In the genomic region with DNA sequence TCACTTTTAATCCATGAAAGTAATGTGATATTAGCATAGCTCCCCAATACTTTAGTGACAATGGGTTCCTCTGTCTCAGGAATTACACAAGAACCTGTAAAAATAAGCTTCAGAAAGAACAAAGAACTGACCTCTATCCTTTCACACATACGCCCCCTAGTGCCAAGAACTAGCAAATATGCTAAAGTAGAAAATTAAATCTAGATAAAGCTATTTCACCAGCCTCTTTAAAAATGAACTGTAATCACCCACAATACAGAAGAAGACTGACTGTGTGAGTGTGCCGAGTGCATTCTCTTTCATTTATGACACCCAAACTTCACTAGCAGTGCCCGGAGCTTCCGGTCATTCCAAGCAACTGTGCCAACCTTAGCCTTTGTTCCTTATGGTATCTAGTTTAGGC, we compare ENCODE assay signal across 8 mouse cellular contexts. TPM values are rescaled to one million over a fixed set of nuclear protein-coding genes. Genes with fewer than 3 reads are reported as not detected.
DNase-seq lines count a peak whose midpoint lies in the region; ATAC-seq lines count a peak whose summit lies in the region.

No protein-coding gene starts in this region.

- 61% methylated on average over 4 of the region's 4 CpGs for WGBS in kidney, embryonic 14.5 days
- 58% methylated on average over 4 of the region's 4 CpGs for WGBS in neural tube, embryonic 15.5 days

- no peaks in the 10 kb centered on the region for H3K9me3 ChIP-seq in kidney, embryonic 14.5 days (ENCODE audit: control insufficient read depth, low read length)
- H3K9me3 ChIP-seq in neural tube, embryonic 15.5 days (replicated peaks): no peaks in the 10 kb centered on the region

- H3K27me3 ChIP-seq in kidney, embryonic 14.5 days (ENCODE audit: control insufficient read depth, insufficient read depth, low read length): no peaks in the 10 kb centered on the region
- H3K27me3 ChIP-seq in neural tube, embryonic 15.5 days (replicated peaks): no peaks in the 10 kb centered on the region

- no peak overlapping the region for H3K4me3 ChIP-seq in kidney, embryonic 14.5 days (ENCODE audit: low read length)
- H3K4me3 ChIP-seq in neural tube, embryonic 15.5 days (replicated peaks): no peak overlapping the region

- H3K4me1 ChIP-seq in kidney, embryonic 14.5 days (ENCODE audit: control insufficient read depth, insufficient read depth, low read length): no peaks in the 10 kb centered on the region
- H3K4me1 ChIP-seq in neural tube, embryonic 15.5 days: 0 out of 2 replicates have a peak, but pooled peaks cover 3% of the 10 kb centered on the region

- H3K4me2 ChIP-seq in kidney, embryonic 14.5 days (replicated peaks; ENCODE audit: low read depth, low read length): no peak overlapping the region
- no peak overlapping the region for H3K4me2 ChIP-seq in neural tube, embryonic 15.5 days

- no peaks in the 10 kb centered on the region for H3K36me3 ChIP-seq in kidney, embryonic 14.5 days (ENCODE audit: control insufficient read depth, insufficient read depth, low read length)
- no peaks in the 10 kb centered on the region for H3K36me3 ChIP-seq in neural tube, embryonic 15.5 days

- intact Hi-C loops in left cerebral cortex, postnatal 4 days (cut with DNase I): no loop called here

- ATAC-seq in kidney, embryonic 14.5 days (ENCODE audit: low FRiP score, low TSS enrichment): no peak; the same call in 1 of the 2 replicates
- ATAC-seq in erythroid progenitor cell, adult 5-6 weeks (replicated peaks; ENCODE audit: low FRiP score, poor library complexity, severe bottlenecking): peak; percentile 81
- ATAC-seq in neural tube, embryonic 15.5 days (ENCODE audit: low FRiP score): peak; percentile 61; the same call in 1 of the 2 replicates

- H3K9ac ChIP-seq in kidney, embryonic 14.5 days (ENCODE audit: low read depth, low read length): no peak overlapping the region
- H3K9ac ChIP-seq in neural tube, embryonic 15.5 days (replicated peaks): no peak overlapping the region

- peak; percentile 44 for DNase-seq in kidney, adult 9 months
- peak; percentile 44 to 48 for DNase-seq in B cell, adult 2 months
- DNase-seq in R1 (ENCODE audit: low read depth, low spot score): peak; percentile 50
- peak; percentile 15 for DNase-seq in left cerebral cortex, postnatal 4 days
- no peak for DNase-seq in gastrocnemius, postnatal 10 days

- no peak overlapping the region for H3K27ac ChIP-seq in kidney, embryonic 14.5 days (ENCODE audit: low read depth, low read length)
- no peak overlapping the region for H3K27ac ChIP-seq in neural tube, embryonic 15.5 days (replicated peaks)

RNA-seq across cellular contexts. Expression of a gene that starts 10.0 kb away (rescaled TPM):
- polyA plus RNA-seq in kidney, embryonic 14.5 days (2014; fragmentation: Nextera tagmentation; extraction: Ambion mirVana): 55.2 and 59.6 TPM in 2 replicates
- 3.2 and 8.4 TPM in 2 replicates for total RNA-seq in erythroid progenitor cell, adult 5-6 weeks (2015; ENCODE audit: low replicate concordance)
- 2.3 and 2.8 TPM in 2 replicates for total RNA-seq in erythroid progenitor cell, adult 5-6 weeks (2017; ENCODE audit: low replicate concordance)
- 10 to 100 TPM; 20.6 TPM for total RNA-seq in left cerebral cortex, postnatal 4 days (2021)
- 51.0 and 52.0 TPM in 2 replicates for polyA plus RNA-seq in neural tube, embryonic 15.5 days (2015; fragmentation: Nextera tagmentation; extraction: Ambion mirVana)
- 10 to 100 TPM; 24.8 to 26.2 TPM for total RNA-seq in gastrocnemius, postnatal 10 days (2021)
